Mouse (Mus musculus) kidney, postnatal 14 days (tissue): ENCODE measurements around the gene Rabif.

Source experiments
- DNase-seq: peaks from one replicate; pipeline ENCODE4 v3.0.0; 2022; ENCODE audit warnings: mixed read lengths

The Rabif gene

GRCm38 (mm10) chr1:134555871-134556670, 61.6 kb downstream of the Rabif start:
- peak; percentile 17 for DNase-seq

- peak; percentile 98 for DNase-seq
These were observed 62.3 kb downstream of the Rabif start for GRCm38 (mm10) chr1:134556671-134557218.
